Mouse (Mus musculus) forebrain, embryonic 16.5 days (tissue): ENCODE results near the gene Gstt4. TPM values are rescaled to one million over a fixed set of nuclear protein-coding genes. Genes with fewer than 3 reads are reported as not detected.

Experiments used
- ATAC-seq: fragments of 200-750 bp; cut with Nextera tagmentation; 2 replicates; pipeline ENCODE4 v1.8.0; 2017; ENCODE audit warnings: mild to moderate bottlenecking, moderate library complexity
- H3K27ac ChIP-seq: fragments of 300-500 bp; sonication (generic); 2 replicates; pipeline ENCODE4 v1.5.1; 2014; ENCODE audit warnings: low read length, control low read depth
- H3K27me3 ChIP-seq: fragments of 300-500 bp; sonication (generic); replicated peaks from 2 replicates; pipeline ENCODE4 v1.6.1; 2014; ENCODE audit warnings: low read length; ENCODE audit not compliant: control insufficient read depth, insufficient read depth
- H3K36me3 ChIP-seq: fragments of 300-500 bp; sonication (generic); 2 replicates; pipeline ENCODE4 v1.6.1; 2014; ENCODE audit not compliant: control insufficient read depth, insufficient read depth
- H3K4me1 ChIP-seq: fragments of 300-500 bp; sonication (generic); replicated peaks from 2 replicates; pipeline ENCODE4 v1.6.1; 2014; ENCODE audit warnings: low read length; ENCODE audit not compliant: control insufficient read depth, insufficient read depth
- H3K4me2 ChIP-seq: fragments of 300-500 bp; sonication (generic); 2 replicates; pipeline ENCODE4 v1.6.1; 2014; ENCODE audit warnings: mild to moderate bottlenecking, low read length, control low read depth
- H3K4me3 ChIP-seq: fragments of 300-500 bp; sonication (generic); replicated peaks from 2 replicates; pipeline ENCODE4 v1.5.1; 2014; ENCODE audit warnings: mild to moderate bottlenecking, low read length, control low read depth
- H3K9ac ChIP-seq: fragments of 300-500 bp; sonication (generic); replicated peaks from 2 replicates; pipeline ENCODE4 v1.6.1; 2014; ENCODE audit warnings: low read depth, low read length, control low read depth
- H3K9me3 ChIP-seq: fragments of 300-500 bp; sonication (generic); 2 replicates; pipeline ENCODE4 v1.6.1; 2016; ENCODE audit warnings: low read length; ENCODE audit not compliant: control insufficient read depth
- WGBS: fragments of 180-500 bp; shearing (Covaris S2); extraction: QIAGEN DNeasy Blood & Tissue Kit; methylation state at CpG from one replicate; pipeline ENCODE4 v1.1.7; 2014; 5-methylcytosine and 5-hydroxymethylcytosine counted together
- polyA plus RNA-seq: library from polyadenylated mRNA; unstranded; fragments of >200 nt; fragmentation: Nextera tagmentation; extraction: Ambion mirVana; gene quantifications from 2 replicates; pipeline ENCODE4 v1.2.1, GENCODE M21; 2015

Gstt4 gene
- polyA plus RNA-seq, 1 experiment from 2014 or later = not detected

DNA sequence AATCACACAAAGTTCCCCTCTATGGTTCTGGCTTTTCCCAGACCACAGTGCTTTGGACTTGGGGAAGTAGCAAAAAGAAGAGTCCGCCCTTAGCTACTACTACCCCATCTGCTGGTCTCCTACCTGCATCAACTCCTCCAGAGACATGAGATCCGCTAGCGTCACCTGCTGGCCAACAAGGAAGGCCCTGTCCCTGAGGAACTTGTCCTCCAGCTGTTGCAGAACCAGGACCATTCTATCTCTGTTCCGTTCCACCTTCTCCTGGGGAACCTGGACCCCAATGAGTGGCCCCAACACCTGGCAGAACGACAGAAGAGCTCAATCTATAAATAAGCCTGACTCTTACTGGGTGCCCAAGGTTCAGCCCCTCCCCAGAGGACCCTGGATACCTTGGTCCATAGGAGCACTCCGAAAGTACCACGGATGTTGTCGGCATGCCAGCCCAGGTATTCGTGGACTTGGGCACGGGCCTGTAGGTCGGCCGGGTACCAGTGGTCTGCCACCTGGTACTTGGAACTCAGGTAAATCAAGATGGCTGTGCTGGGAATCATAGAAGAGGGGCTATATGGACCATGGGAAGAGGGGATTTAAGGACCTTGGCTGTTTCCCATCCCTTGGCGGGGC lies 10.0 kb upstream of the Gstt4 start:
- H3K36me3 ChIP-seq = no peaks in the 10 kb centered on the region

GRCm38 (mm10) chr10:75830275-75830670 lies 7.9 kb upstream of the Gstt4 start:
- 88% methylated on average over 2 of the region's 2 CpGs for WGBS
- H3K4me2 ChIP-seq = no peak overlapping the region
- no peak overlapping the region for H3K27ac ChIP-seq
- no peak overlapping the region for H3K9ac ChIP-seq
- H3K27me3 ChIP-seq = peaks cover 10% of the 10 kb centered on the region
- H3K4me1 ChIP-seq = peaks cover 20% of the 10 kb centered on the region
- H3K36me3 ChIP-seq = no peaks in the 10 kb centered on the region
- ATAC-seq = no peak
- no peaks in the 10 kb centered on the region for H3K9me3 ChIP-seq
- no peak overlapping the region for H3K4me3 ChIP-seq

More for the DNA sequence above, 10.0 kb upstream of the Gstt4 start:
- no peak overlapping the region for H3K27ac ChIP-seq
- H3K4me1 ChIP-seq = peaks cover 32% of the 10 kb centered on the region
- H3K9me3 ChIP-seq = no peaks in the 10 kb centered on the region
- peaks cover 10% of the 10 kb centered on the region for H3K27me3 ChIP-seq
- no peak overlapping the region for H3K9ac ChIP-seq
- H3K4me2 ChIP-seq = no peak overlapping the region
- no peak overlapping the region for H3K4me3 ChIP-seq
- no peak for ATAC-seq
- WGBS = 70% methylated on average over 13 of the region's 13 CpGs

DNA sequence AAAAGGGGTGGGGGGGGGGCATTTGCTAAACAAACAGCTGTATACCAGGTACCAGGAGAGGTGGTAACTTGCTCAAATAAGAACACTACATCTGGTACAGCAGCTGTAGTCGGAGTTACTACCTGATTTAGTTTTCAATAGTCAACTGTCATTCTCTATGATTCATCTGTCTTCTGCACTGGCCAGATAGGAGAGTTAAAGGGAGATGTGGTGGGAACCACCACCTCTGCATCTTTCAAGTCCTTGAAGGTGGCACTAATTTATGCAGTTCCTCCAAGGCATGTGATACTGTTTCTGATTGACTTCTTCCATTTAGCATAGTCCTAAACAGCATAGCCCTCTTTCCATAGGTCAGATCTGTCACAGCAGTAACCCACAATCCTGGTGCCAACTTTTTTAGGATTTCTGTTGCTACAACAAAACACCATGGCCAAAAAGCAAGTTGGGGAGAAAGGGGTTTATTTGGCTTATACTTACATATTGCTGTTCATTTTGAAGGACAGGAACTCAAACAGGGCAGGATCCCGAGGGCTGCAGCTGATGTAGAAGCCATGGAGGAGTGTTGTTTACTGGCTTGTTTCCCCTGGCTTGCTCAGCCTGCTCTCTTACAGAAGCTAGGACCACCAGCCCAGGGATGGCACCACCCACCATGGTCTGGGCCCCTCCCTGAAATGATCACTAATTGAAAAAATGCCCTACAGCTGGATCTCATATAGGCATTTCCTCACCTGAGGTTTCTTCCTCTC lies 7.4 kb upstream of the Gstt4 start:
- no peak overlapping the region for H3K4me2 ChIP-seq
- H3K9ac ChIP-seq = no peak overlapping the region
- no peaks in the 10 kb centered on the region for H3K36me3 ChIP-seq
- H3K27me3 ChIP-seq = peaks cover 7% of the 10 kb centered on the region
- H3K4me1 ChIP-seq = peaks cover 17% of the 10 kb centered on the region
- no peaks in the 10 kb centered on the region for H3K9me3 ChIP-seq
- no peak overlapping the region for H3K4me3 ChIP-seq
- 90% methylated on average over 2 of the region's 2 CpGs for WGBS
- H3K27ac ChIP-seq = no peak overlapping the region
- ATAC-seq = no peak

DNA sequence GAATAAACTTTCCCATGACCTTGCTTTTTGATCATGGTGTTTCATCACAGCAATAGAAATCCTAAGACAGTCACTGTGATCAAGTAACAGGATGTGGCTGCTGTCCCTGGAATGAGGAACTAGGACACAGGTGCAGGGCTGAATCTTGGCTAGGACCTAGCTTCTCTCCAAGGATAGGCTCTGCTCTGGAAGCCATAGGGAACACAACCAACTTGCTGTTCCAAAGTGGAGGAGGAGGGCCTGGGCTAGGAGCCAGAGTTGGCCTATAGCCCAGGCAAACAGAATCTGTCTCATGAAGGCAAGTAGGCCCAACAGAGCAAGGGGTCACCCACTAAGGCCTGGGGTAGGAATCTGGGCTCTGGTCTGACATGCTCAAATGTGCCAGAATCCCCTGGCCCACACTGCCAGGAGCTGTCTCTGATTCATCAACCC lies 6.2 kb upstream of the Gstt4 start:
- Histone ChIP-seq H3K4me3 (no peak overlapping the region), H3K4me1 (peaks cover 9% of the 10 kb centered on the region), H3K9ac (no peak overlapping the region), H3K4me2 (no peak overlapping the region), H3K36me3 (no peaks in the 10 kb centered on the region), H3K27me3 (no peaks in the 10 kb centered on the region), H3K9me3 (no peaks in the 10 kb centered on the region), H3K27ac (no peak overlapping the region)
- ATAC-seq = peak; percentile 83

GRCm38 (mm10) chr10:75827668-75828360 lies 5.5 kb upstream of the Gstt4 start:
- Histone ChIP-seq H3K4me2 (no peak overlapping the region), H3K4me3 (no peak overlapping the region), H3K9me3 (no peaks in the 10 kb centered on the region), H3K4me1 (peaks cover 9% of the 10 kb centered on the region), H3K27me3 (no peaks in the 10 kb centered on the region), H3K36me3 (no peaks in the 10 kb centered on the region), H3K9ac (no peak overlapping the region), H3K27ac (no peak overlapping the region)
- WGBS = 82% methylated on average over 4 of the region's 4 CpGs
- ATAC-seq = no peak

- Histone ChIP-seq H3K9ac (no peak overlapping the region), H3K9me3 (no peaks in the 10 kb centered on the region), H3K27ac (no peak overlapping the region), H3K4me1 (peaks cover 9% of the 10 kb centered on the region), H3K4me3 (no peak overlapping the region), H3K27me3 (no peaks in the 10 kb centered on the region), H3K36me3 (no peaks in the 10 kb centered on the region), H3K4me2 (no peak overlapping the region)
- ATAC-seq = no peak
- WGBS = 91% methylated on average over 4 of the region's 4 CpGs
Observed at GRCm38 (mm10) chr10:75824530-75824929, 2.2 kb upstream of the Gstt4 start.

DNA sequence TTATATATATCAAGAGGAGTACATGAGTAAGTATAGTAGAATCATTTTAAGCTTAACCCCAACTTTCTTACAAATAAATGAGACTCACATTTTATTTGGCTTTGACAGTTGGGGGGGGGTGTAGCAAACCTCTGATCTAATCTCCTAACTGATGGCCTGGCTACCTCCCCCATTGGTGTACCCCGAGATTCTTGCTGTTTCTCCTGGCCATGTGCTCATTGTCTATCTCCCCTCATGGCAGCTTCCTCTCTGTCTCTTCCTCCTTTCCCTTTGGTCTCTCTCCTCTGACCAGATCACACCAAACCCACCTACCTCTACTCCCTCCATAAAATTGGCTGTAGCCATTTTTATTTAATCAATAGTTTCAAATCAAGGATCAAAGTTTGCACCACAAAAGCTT lies 1.4 kb upstream of the Gstt4 start:
- Histone ChIP-seq H3K36me3 (no peaks in the 10 kb centered on the region), H3K27ac (no peak overlapping the region), H3K4me2 (no peak overlapping the region), H3K4me1 (peaks cover 8% of the 10 kb centered on the region), H3K4me3 (no peak overlapping the region), H3K9me3 (no peaks in the 10 kb centered on the region), H3K27me3 (no peaks in the 10 kb centered on the region), H3K9ac (no peak overlapping the region)
- ATAC-seq = no peak
- 88% methylated on average over 1 of the region's 1 CpGs for WGBS

DNA sequence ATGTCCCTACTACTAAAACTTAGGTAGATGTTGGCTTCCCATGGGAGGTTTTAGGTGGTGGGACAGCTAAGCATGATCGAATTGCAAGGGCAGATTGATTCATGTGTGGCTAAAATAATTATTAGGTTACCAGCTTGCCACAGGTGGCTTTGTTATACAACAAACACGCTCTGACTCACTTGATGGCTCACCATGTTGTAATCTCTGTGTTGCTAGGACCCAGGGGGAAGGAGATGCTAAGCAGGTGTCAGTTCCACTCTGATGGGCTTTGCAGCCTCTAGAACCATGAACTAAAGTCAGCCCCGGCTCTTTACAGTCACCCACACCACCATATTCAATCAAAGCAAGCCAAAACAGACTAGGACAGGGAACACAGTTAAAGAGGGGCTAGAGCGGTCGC lies 2.5 kb downstream of the Gstt4 start:
- WGBS = 94% methylated on average over 5 of the region's 5 CpGs
- Histone ChIP-seq H3K27ac (no peak overlapping the region), H3K4me1 (no peaks in the 10 kb centered on the region), H3K36me3 (no peaks in the 10 kb centered on the region), H3K4me3 (no peak overlapping the region), H3K4me2 (no peak overlapping the region), H3K9me3 (no peaks in the 10 kb centered on the region), H3K27me3 (no peaks in the 10 kb centered on the region), H3K9ac (no peak overlapping the region)
- ATAC-seq = no peak

DNA sequence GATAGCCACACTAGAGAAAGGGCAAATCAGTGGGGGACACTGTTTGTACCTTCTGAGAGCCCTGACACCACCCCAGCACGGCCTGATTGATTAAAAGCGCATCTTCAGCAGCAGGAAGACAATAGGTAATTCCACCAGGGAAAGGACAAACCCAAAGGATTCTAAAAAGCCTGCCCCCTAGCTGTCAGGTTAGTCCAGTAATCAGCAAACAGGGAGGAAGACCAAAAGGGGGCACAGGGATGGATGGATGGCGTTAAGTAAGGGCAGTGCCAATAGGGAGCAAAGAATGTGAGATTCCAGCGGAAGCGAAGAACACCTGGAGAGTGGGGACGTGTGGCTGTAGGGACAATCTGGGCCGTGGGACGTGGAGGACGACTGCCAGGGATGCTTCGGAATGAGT lies 3.7 kb downstream of the Gstt4 start:
- Histone ChIP-seq H3K27me3 (no peaks in the 10 kb centered on the region), H3K9me3 (no peaks in the 10 kb centered on the region), H3K9ac (no peak overlapping the region), H3K36me3 (no peaks in the 10 kb centered on the region), H3K4me3 (no peak overlapping the region), H3K4me2 (no peak overlapping the region), H3K27ac (no peak overlapping the region), H3K4me1 (no peaks in the 10 kb centered on the region)
- WGBS = 61% methylated on average over 10 of the region's 10 CpGs
- no peak for ATAC-seq
